Mouse (Mus musculus) forebrain, embryonic 10.5 days (tissue): ENCODE measurements at regions not wholly inside any gene's neighbourhood (a gene's known extent, or its start where the extent isn't known, plus 50 kb on each side); places are given as distances from the start of the nearest gene placed in this dataset.

ENCODE experiments used
- DNase-seq: peaks from one replicate; pipeline ENCODE4 v3.0.0-alpha.2; 2017; ENCODE audit warnings: low spot score; ENCODE audit errors: extremely low spot score
- H3K27ac ChIP-seq: fragments of 300-500 bp; sonication (generic); 2 replicates; pipeline ENCODE4 v1.5.1; 2016; ENCODE audit warnings: mild to moderate bottlenecking
- H3K27me3 ChIP-seq: fragments of 300-500 bp; sonication (generic); 2 replicates; pipeline ENCODE4 v1.6.1; 2016; ENCODE audit warnings: mild to moderate bottlenecking; ENCODE audit not compliant: poor library complexity, severe bottlenecking
- H3K36me3 ChIP-seq: fragments of 300-500 bp; sonication (generic); replicated peaks from 2 replicates; pipeline ENCODE4 v1.6.1; 2016; ENCODE audit warnings: mild to moderate bottlenecking, moderate library complexity
- H3K4me1 ChIP-seq: fragments of 300-500 bp; sonication (generic); 2 replicates; pipeline ENCODE4 v1.6.1; 2016
- H3K4me3 ChIP-seq: fragments of 300-500 bp; sonication (generic); 2 replicates; pipeline ENCODE4 v1.5.1; 2016; ENCODE audit warnings: mild to moderate bottlenecking, moderate library complexity
- H3K9me3 ChIP-seq: fragments of 300-500 bp; sonication (generic); 2 replicates; pipeline ENCODE4 v1.6.1; 2016; ENCODE audit warnings: mild to moderate bottlenecking, moderate library complexity
- WGBS: fragments of 180-500 bp; shearing (Covaris S2); methylation state at CpG from one replicate; pipeline ENCODE4 v1.1.7; 2016; 5-methylcytosine and 5-hydroxymethylcytosine counted together

GRCm38 (mm10) chr2:131652197-131652596 lies 90.1 kb upstream of the Adra1d start:
- Histone ChIP-seq H3K9me3 (no peaks in the 10 kb centered on the region), H3K36me3 (no peaks in the 10 kb centered on the region), H3K27me3 (no peaks in the 10 kb centered on the region), H3K27ac (no peak overlapping the region), H3K4me1 (no peaks in the 10 kb centered on the region; the same call in 1 of the 2 replicates), H3K4me3 (no peak overlapping the region)
- WGBS = 83% methylated on average over 5 of the region's 5 CpGs
- no peak for DNase-seq

GRCm38 (mm10) chr2:131650611-131651153 lies 88.6 kb upstream of the Adra1d start:
- no peak for DNase-seq
- Histone ChIP-seq H3K4me1 (no peaks in the 10 kb centered on the region; the same call in 1 of the 2 replicates), H3K4me3 (no peak overlapping the region), H3K9me3 (no peaks in the 10 kb centered on the region), H3K36me3 (no peaks in the 10 kb centered on the region), H3K27ac (no peak overlapping the region), H3K27me3 (no peaks in the 10 kb centered on the region)
- WGBS = 87% methylated on average over 9 of the region's 9 CpGs

GRCm38 (mm10) chr2:131644166-131644858 lies 82.2 kb upstream of the Adra1d start:
- WGBS = 82% methylated on average over 2 of the region's 2 CpGs
- Histone ChIP-seq H3K9me3 (no peaks in the 10 kb centered on the region), H3K4me3 (no peak overlapping the region), H3K27me3 (peaks cover 23% of the 10 kb centered on the region), H3K4me1 (no peaks in the 10 kb centered on the region), H3K27ac (no peak overlapping the region), H3K36me3 (no peaks in the 10 kb centered on the region)
- DNase-seq = no peak

GRCm38 (mm10) chr2:131642456-131642855 lies 80.4 kb upstream of the Adra1d start:
- no peaks in the 10 kb centered on the region for H3K9me3 ChIP-seq
- WGBS = 89% methylated on average over 3 of the region's 3 CpGs
- H3K4me1 ChIP-seq = no peaks in the 10 kb centered on the region
- DNase-seq = no peak
- no peak overlapping the region for H3K4me3 ChIP-seq
- peaks cover 34% of the 10 kb centered on the region for H3K27me3 ChIP-seq
- H3K36me3 ChIP-seq = no peaks in the 10 kb centered on the region
- H3K27ac ChIP-seq = no peak overlapping the region

GRCm38 (mm10) chr2:131638996-131639605 lies 77.0 kb upstream of the Adra1d start:
- 82% methylated on average over 3 of the region's 3 CpGs for WGBS
- Histone ChIP-seq H3K9me3 (no peaks in the 10 kb centered on the region), H3K36me3 (no peaks in the 10 kb centered on the region), H3K27ac (no peak overlapping the region), H3K4me1 (no peaks in the 10 kb centered on the region), H3K4me3 (no peak overlapping the region), H3K27me3 (peaks cover 41% of the 10 kb centered on the region)
- DNase-seq = no peak

GRCm38 (mm10) chr2:131635791-131636190 lies 73.7 kb upstream of the Adra1d start:
- Histone ChIP-seq H3K36me3 (no peaks in the 10 kb centered on the region), H3K4me1 (no peaks in the 10 kb centered on the region), H3K9me3 (no peaks in the 10 kb centered on the region), H3K27ac (no peak overlapping the region), H3K4me3 (no peak overlapping the region), H3K27me3 (peaks cover 30% of the 10 kb centered on the region)
- no peak for DNase-seq
- 86% methylated on average over 2 of the region's 2 CpGs for WGBS

- Histone ChIP-seq H3K27ac (no peak overlapping the region), H3K36me3 (no peaks in the 10 kb centered on the region), H3K4me1 (no peaks in the 10 kb centered on the region), H3K9me3 (no peaks in the 10 kb centered on the region), H3K4me3 (no peak overlapping the region), H3K27me3 (no peaks in the 10 kb centered on the region)
- WGBS = 92% methylated on average over 4 of the region's 4 CpGs
- no peak for DNase-seq
Measured at GRCm38 (mm10) chr2:131617916-131618315, 55.8 kb upstream of the Adra1d start.

- H3K4me1 ChIP-seq = no peaks in the 10 kb centered on the region
- no peak overlapping the region for H3K4me3 ChIP-seq
- 81% methylated on average over 5 of the region's 5 CpGs for WGBS
- no peaks in the 10 kb centered on the region for H3K9me3 ChIP-seq
- H3K27ac ChIP-seq = no peak overlapping the region
- no peaks in the 10 kb centered on the region for H3K36me3 ChIP-seq
- no peak for DNase-seq
- no peaks in the 10 kb centered on the region for H3K27me3 ChIP-seq
Measured at GRCm38 (mm10) chr2:131612486-131612885, 50.4 kb upstream of the Adra1d start.
